Mouse (Mus musculus) splenic B cell, adult 2 months (primary cell): ENCODE measurements at regions not wholly inside any gene's neighbourhood (a gene's known extent, or its start where the extent isn't known, plus 50 kb on each side); places are given as distances from the start of the nearest gene placed in this dataset.

Source experiments
- DNase-seq: peaks from one replicate; pipeline ENCODE4 v3.0.0-alpha.2; 2011; ENCODE audit warnings: low read depth, low spot score
- H3K27me3 ChIP-seq: 2 replicates; pipeline ENCODE4 v1.6.1; 2012; ENCODE audit warnings: mild to moderate bottlenecking, low read length, moderate library complexity, mixed read lengths; ENCODE audit not compliant: control insufficient read depth, poor library complexity, insufficient read depth, severe bottlenecking
- H3K36me3 ChIP-seq: 2 replicates; pipeline ENCODE4 v1.6.1; 2012; ENCODE audit warnings: mild to moderate bottlenecking, low read length, moderate library complexity, mixed read lengths; ENCODE audit not compliant: control insufficient read depth, poor library complexity, insufficient read depth, severe bottlenecking

GRCm38 (mm10) chr2:131706565-131706964 is 144.5 kb upstream of the Adra1d start:
- no peaks in the 10 kb centered on the region for H3K27me3 ChIP-seq
- H3K36me3 ChIP-seq = no peaks in the 10 kb centered on the region
- DNase-seq = no peak

DNA sequence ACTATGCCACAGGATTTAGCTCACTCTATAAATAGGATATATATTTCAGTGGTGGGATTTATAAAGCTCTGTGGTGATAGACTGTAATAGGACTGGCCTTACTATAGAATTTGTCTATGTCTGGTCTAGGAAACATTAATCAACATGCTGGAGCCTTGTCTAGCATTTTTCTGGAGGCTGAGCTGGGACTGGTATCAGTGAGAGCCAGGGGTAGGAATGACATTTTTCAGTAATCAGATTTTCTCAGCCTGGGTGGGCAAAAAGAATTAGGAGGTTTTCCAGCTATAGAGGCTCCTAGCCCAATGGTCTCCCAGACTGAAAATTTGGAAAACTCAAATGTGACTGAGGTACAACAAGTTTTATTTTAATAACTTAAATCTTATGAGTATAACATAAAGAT is 142.3 kb upstream of the Adra1d start:
- no peaks in the 10 kb centered on the region for H3K36me3 ChIP-seq
- DNase-seq = no peak
- H3K27me3 ChIP-seq = no peaks in the 10 kb centered on the region

DNA sequence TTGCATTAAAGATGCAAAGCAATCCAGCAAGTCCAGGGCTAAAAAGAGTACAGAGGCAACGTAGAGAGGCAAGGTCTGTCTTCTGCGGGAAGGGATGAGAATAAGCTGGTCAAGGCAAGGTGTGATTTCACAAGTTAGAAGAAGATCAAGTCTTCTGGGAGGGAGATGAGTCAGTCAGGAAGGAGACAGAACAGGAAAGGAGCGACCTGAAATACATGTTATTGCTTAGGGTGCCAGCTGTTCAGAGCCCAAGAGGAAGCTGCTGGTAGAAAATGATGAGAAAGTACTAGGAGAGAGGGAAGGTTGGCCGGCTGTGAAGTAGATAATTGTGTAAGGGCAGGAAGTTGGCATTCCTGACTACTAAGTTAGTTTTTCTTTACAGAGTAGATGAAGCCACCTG is 140.1 kb upstream of the Adra1d start:
- DNase-seq = no peak
- H3K27me3 ChIP-seq = no peaks in the 10 kb centered on the region
- no peaks in the 10 kb centered on the region for H3K36me3 ChIP-seq

DNA sequence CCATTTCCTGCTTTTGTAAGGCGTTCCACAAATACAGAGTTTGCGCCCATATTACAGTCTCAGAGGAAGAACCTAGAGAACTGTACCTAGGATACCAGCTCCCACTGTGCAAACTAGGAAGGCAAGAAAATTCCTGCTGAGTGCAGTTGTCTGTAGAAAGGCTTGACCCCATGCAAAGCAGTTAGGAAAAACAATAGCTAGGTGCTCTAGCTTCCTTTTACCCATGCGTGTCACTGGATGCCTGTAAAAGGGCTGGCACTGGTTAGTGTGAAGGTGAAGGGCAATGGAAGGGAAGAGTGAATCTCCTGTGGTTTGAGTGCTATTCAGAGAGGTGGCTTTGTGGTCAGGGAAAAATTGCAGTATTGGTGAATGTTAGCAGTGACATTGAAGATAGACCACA is 137.7 kb upstream of the Adra1d start:
- DNase-seq = no peak
- H3K36me3 ChIP-seq = no peaks in the 10 kb centered on the region

GRCm38 (mm10) chr2:131698008-131698965 is 136.2 kb upstream of the Adra1d start:
- DNase-seq = no peak
- Histone ChIP-seq H3K27me3 (no peaks in the 10 kb centered on the region), H3K36me3 (no peaks in the 10 kb centered on the region)

More for the DNA sequence above, 137.7 kb upstream of the Adra1d start:
- H3K27me3 ChIP-seq = no peaks in the 10 kb centered on the region

- no peaks in the 10 kb centered on the region for H3K36me3 ChIP-seq
- no peaks in the 10 kb centered on the region for H3K27me3 ChIP-seq
- DNase-seq = no peak
Measured at GRCm38 (mm10) chr2:131696307-131696706, 134.2 kb upstream of the Adra1d start.

- no peak for DNase-seq
- Histone ChIP-seq H3K27me3 (no peaks in the 10 kb centered on the region), H3K36me3 (no peaks in the 10 kb centered on the region)
Measured at GRCm38 (mm10) chr2:131689996-131690395, 127.9 kb upstream of the Adra1d start.

- H3K36me3 ChIP-seq = no peaks in the 10 kb centered on the region
- no peak for DNase-seq
- H3K27me3 ChIP-seq = no peaks in the 10 kb centered on the region
Measured at GRCm38 (mm10) chr2:131688282-131688681, 126.2 kb upstream of the Adra1d start.

DNA sequence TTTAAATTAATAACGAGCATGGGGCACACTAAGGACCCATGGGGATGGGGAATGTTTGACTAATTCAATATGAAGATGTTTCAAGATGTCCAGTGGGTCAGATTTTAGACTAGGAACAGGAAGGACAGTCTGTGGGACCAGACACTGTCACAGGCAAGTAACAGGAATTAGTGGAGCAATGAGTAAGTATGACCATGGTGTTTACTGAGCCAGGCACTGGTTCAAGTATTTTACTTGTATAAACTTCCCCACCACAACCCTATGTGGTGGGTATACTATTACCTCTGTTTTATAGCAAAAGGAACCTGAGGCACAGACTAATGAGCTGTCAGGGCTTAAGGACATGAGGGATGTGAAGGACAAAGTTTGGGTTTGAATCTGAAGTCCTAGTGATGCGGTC is 125.4 kb upstream of the Adra1d start:
- H3K36me3 ChIP-seq = no peaks in the 10 kb centered on the region
- H3K27me3 ChIP-seq = no peaks in the 10 kb centered on the region
- DNase-seq = no peak

GRCm38 (mm10) chr2:131686748-131687147 is 124.7 kb upstream of the Adra1d start:
- Histone ChIP-seq H3K27me3 (no peaks in the 10 kb centered on the region), H3K36me3 (no peaks in the 10 kb centered on the region)
- no peak for DNase-seq

- DNase-seq = no peak
- no peaks in the 10 kb centered on the region for H3K36me3 ChIP-seq
- no peaks in the 10 kb centered on the region for H3K27me3 ChIP-seq
Measured at GRCm38 (mm10) chr2:131685326-131685725, 123.2 kb upstream of the Adra1d start.

- H3K27me3 ChIP-seq = no peaks in the 10 kb centered on the region
- DNase-seq = no peak
- no peaks in the 10 kb centered on the region for H3K36me3 ChIP-seq
Measured at GRCm38 (mm10) chr2:131683734-131684133, 121.7 kb upstream of the Adra1d start.

- no peaks in the 10 kb centered on the region for H3K36me3 ChIP-seq
- H3K27me3 ChIP-seq = no peaks in the 10 kb centered on the region
- no peak for DNase-seq
Measured at GRCm38 (mm10) chr2:131678484-131678883, 116.4 kb upstream of the Adra1d start.

- no peaks in the 10 kb centered on the region for H3K36me3 ChIP-seq
- DNase-seq = no peak
Measured at GRCm38 (mm10) chr2:131676736-131677135, 114.7 kb upstream of the Adra1d start.

GRCm38 (mm10) chr2:131674872-131675271 is 112.8 kb upstream of the Adra1d start:
- Histone ChIP-seq H3K27me3 (no peaks in the 10 kb centered on the region), H3K36me3 (no peaks in the 10 kb centered on the region)
- no peak for DNase-seq

More at GRCm38 (mm10) chr2:131676736-131677135, 114.7 kb upstream of the Adra1d start:
- H3K27me3 ChIP-seq = no peaks in the 10 kb centered on the region
